Mouse (Mus musculus) myocyte (in vitro differentiated cells): ENCODE results near the gene Gm3839.

Experiments
- CEBPB ChIP-seq: IDR thresholded peaks from 2 replicates; pipeline ENCODE4 v1.6.1; 2011; ENCODE audit warnings: mild to moderate bottlenecking, moderate library complexity; ENCODE audit not compliant: poor library complexity, insufficient read depth, severe bottlenecking
- E2F4 ChIP-seq: IDR thresholded peaks from one replicate; pipeline ENCODE4 v1.6.1; 2011; ENCODE audit warnings: mild to moderate bottlenecking, control low read depth, moderate library complexity; ENCODE audit not compliant: insufficient read depth
- MAX ChIP-seq: IDR thresholded peaks from one replicate; pipeline ENCODE4 v1.6.1; 2011; ENCODE audit warnings: low read depth, mild to moderate bottlenecking, control low read depth
- MYOD1 ChIP-seq, 3 experiments: IDR thresholded peaks; one replicate each; pipeline ENCODE4 v1.6.1; 2011; ENCODE audit warnings: control low read depth in 2 of 3, low read depth in 2 of 3, mild to moderate bottlenecking in 2 of 3, moderate library complexity in 1 of 3; ENCODE audit not compliant: insufficient read length in 2 of 3, control insufficient read depth in 1 of 3
- MYOG ChIP-seq, 3 experiments: IDR thresholded peaks; one replicate each; pipeline ENCODE4 v1.6.1; 2011; ENCODE audit warnings: control low read depth in 2 of 3, low read depth in 2 of 3, mild to moderate bottlenecking in 2 of 3; ENCODE audit not compliant: insufficient read length in 2 of 3, control insufficient read depth in 1 of 3, insufficient read depth in 1 of 3
- POLR2A ChIP-seq: IDR thresholded peaks from one replicate; pipeline ENCODE4 v1.6.1; 2011; ENCODE audit warnings: low read depth, mild to moderate bottlenecking, control low read depth, moderate library complexity; ENCODE audit not compliant: insufficient read length
- POLR2AphosphoS2 ChIP-seq: IDR thresholded peaks from one replicate; pipeline ENCODE4 v1.6.1; 2011; ENCODE audit warnings: low read depth, control low read depth; ENCODE audit not compliant: insufficient read length
- REST ChIP-seq: IDR thresholded peaks from one replicate; pipeline ENCODE4 v1.6.1; 2011; ENCODE audit warnings: mild to moderate bottlenecking, control low read depth, moderate library complexity; ENCODE audit not compliant: insufficient read depth, insufficient read length
- SRF ChIP-seq: IDR thresholded peaks from one replicate; pipeline ENCODE4 v1.6.1; 2011; ENCODE audit warnings: low read depth; ENCODE audit not compliant: control insufficient read depth, insufficient read length
- TCF12 ChIP-seq: IDR thresholded peaks from one replicate; pipeline ENCODE4 v1.6.1; 2011; ENCODE audit warnings: mild to moderate bottlenecking, control low read depth; ENCODE audit not compliant: poor library complexity, insufficient read depth, severe bottlenecking
- USF1 ChIP-seq: IDR thresholded peaks from one replicate; pipeline ENCODE4 v1.6.1; 2011; ENCODE audit warnings: low read depth, mild to moderate bottlenecking, control low read depth, moderate library complexity

- no peak for TF ChIP-seq USF1
- TF ChIP-seq POLR2A = no peak
- no peak for TF ChIP-seq CEBPB
- no peak for TF ChIP-seq E2F4
- no peak for TF ChIP-seq MYOD1 (IDR thresholded peaks at IDR 0.05; ENCODE audit: control insufficient read depth in 1 of 3, insufficient read length in 2 of 3, low read depth in 2 of 3)
- TF ChIP-seq TCF12 = no peak
- no peak for TF ChIP-seq REST
- no peak for TF ChIP-seq SRF
- no peak for TF ChIP-seq MAX
- TF ChIP-seq POLR2AphosphoS2 = no peak
- TF ChIP-seq MYOG (IDR thresholded peaks at IDR 0.05; ENCODE audit: control insufficient read depth in 1 of 3, insufficient read depth in 1 of 3, insufficient read length in 2 of 3, low read depth in 2 of 3) = no peak
Measured at GRCm38 (mm10) chr14:11232086-11232485, 124.4 kb downstream of the Gm3839 start.
